Mouse (Mus musculus) liver, embryonic 11.5 days (tissue): ENCODE data around the gene Zbtb22. TPM values are rescaled to one million over a fixed set of nuclear protein-coding genes. Genes with fewer than 3 reads are reported as not detected.

Source experiments
- microRNA-seq: library from miRNA; unstranded; fragments of <30 nt; microRNA quantifications from one replicate; pipeline ENCODE4, GENCODE M21; 2017; ENCODE audit warnings: borderline number of aligned reads
- polyA plus RNA-seq: library from polyadenylated mRNA; unstranded; fragments of >200 nt; fragmentation: Nextera tagmentation; extraction: Ambion mirVana; gene quantifications from 2 replicates; pipeline ENCODE4 v1.2.1, GENCODE M21; 2014

Zbtb22 gene
- polyA plus RNA-seq, 1 experiment from 2014 or later = 13.0 TPM

Small RNA genes within 50 kb of the gene (microRNA-seq; reads per million reads assigned to microRNA genes)
- gene Gm27740 = not detected

Other genes starting within 250 kb of the Zbtb22 start
- gene Hnrnpm, start 229.0 kb upstream of the Zbtb22 start, polyA plus RNA-seq = 410 and 431 TPM in 2 replicates
- gene March2, start 197.2 kb upstream of the Zbtb22 start, polyA plus RNA-seq = 92.1 and 95.7 TPM in 2 replicates
- gene Rab11b, start 155.4 kb upstream of the Zbtb22 start, polyA plus RNA-seq = 184 and 199 TPM in 2 replicates
- gene Angptl4, start 134.1 kb upstream of the Zbtb22 start, polyA plus RNA-seq = 28.1 and 31.9 TPM in 2 replicates
- gene Kank3, start 105.4 kb upstream of the Zbtb22 start, polyA plus RNA-seq = 21.4 and 23.4 TPM in 2 replicates
- gene Rps28, start 91.3 kb upstream of the Zbtb22 start, polyA plus RNA-seq = 1,026 and 1,173 TPM in 2 replicates
- gene Ndufa7, start 91.3 kb upstream of the Zbtb22 start, polyA plus RNA-seq = 390 and 411 TPM in 2 replicates
- gene Cd320, start 72.8 kb upstream of the Zbtb22 start, polyA plus RNA-seq = 44.1 and 49.7 TPM in 2 replicates
- not detected in 2 replicates for gene Gm7029, start 42.1 kb upstream of the Zbtb22 start, polyA plus RNA-seq
- 10.2 and 11.8 TPM in 2 replicates for gene Kifc1, start 25.2 kb upstream of the Zbtb22 start, polyA plus RNA-seq
- 1.8 and 2.2 TPM in 2 replicates for gene Platr17, start 10.8 kb upstream of the Zbtb22 start, polyA plus RNA-seq
- gene Daxx, start 6.5 kb upstream of the Zbtb22 start, polyA plus RNA-seq = 46.9 and 52.9 TPM in 2 replicates
- gene Tapbp, start within 50 bp of the Zbtb22 start, polyA plus RNA-seq = 28.1 and 29.1 TPM in 2 replicates
- gene Rgl2, start 13.6 kb downstream of the Zbtb22 start, polyA plus RNA-seq = 22.1 and 25.6 TPM in 2 replicates
- 266 and 286 TPM in 2 replicates for gene Pfdn6, start 24.4 kb downstream of the Zbtb22 start, polyA plus RNA-seq
- 62.6 and 67.0 TPM in 2 replicates for gene Wdr46, start 24.8 kb downstream of the Zbtb22 start, polyA plus RNA-seq
- 2.9 and 3.5 TPM in 2 replicates for gene B3galt4, start 35.6 kb downstream of the Zbtb22 start, polyA plus RNA-seq
- gene Vps52, start 39.9 kb downstream of the Zbtb22 start, polyA plus RNA-seq = 47.2 and 49.1 TPM in 2 replicates
- gene Rps18, start 40.1 kb downstream of the Zbtb22 start, polyA plus RNA-seq = 2,164 and 2,343 TPM in 2 replicates
- 82.7 and 84.9 TPM in 2 replicates for gene H2-K1, start 84.4 kb downstream of the Zbtb22 start, polyA plus RNA-seq
- 3.4 and 5.5 TPM in 2 replicates for gene Ring1, start 108.8 kb downstream of the Zbtb22 start, polyA plus RNA-seq
- gene H2-Ke6, start 112.2 kb downstream of the Zbtb22 start, polyA plus RNA-seq = 34.2 and 45.1 TPM in 2 replicates
- gene Slc39a7, start 115.8 kb downstream of the Zbtb22 start, polyA plus RNA-seq = 73.9 and 75.9 TPM in 2 replicates
- 30.8 and 31.5 TPM in 2 replicates for gene Rxrb, start 115.9 kb downstream of the Zbtb22 start, polyA plus RNA-seq
- 0.61 and 0.67 TPM in 2 replicates for gene Col11a2, start 123.5 kb downstream of the Zbtb22 start, polyA plus RNA-seq
- gene H2-Oa, start 176.4 kb downstream of the Zbtb22 start, polyA plus RNA-seq = 0.26 and 0.56 TPM in 2 replicates
- gene H2-DMa, start 203.6 kb downstream of the Zbtb22 start, polyA plus RNA-seq = 5.6 and 5.9 TPM in 2 replicates
- 86.1 and 90.8 TPM in 2 replicates for gene Brd2, start 206.7 kb downstream of the Zbtb22 start, polyA plus RNA-seq
- 0.32 and 0.34 TPM in 2 replicates for gene H2-DMb2, start 227.4 kb downstream of the Zbtb22 start, polyA plus RNA-seq
- gene H2-DMb1, start 237.2 kb downstream of the Zbtb22 start, polyA plus RNA-seq = 0.19 and 0.43 TPM in 2 replicates